8 mouse cellular contexts compared by ENCODE assay signal in genomic region chr4:9185156-9185875, GRCm38 (mm10).
A peak's percentile ranks its signal among the peaks of the same experiment; 100 is the strongest.
DNase-seq lines count a peak whose midpoint lies in the region; ATAC-seq and TF ChIP-seq lines count a peak whose summit lies in the region.

No protein-coding gene starts in this region.

- DNase-seq in brain, adult 2 months (ENCODE audit: low read depth, low spot score), result peak; percentile 76
- peak; percentile 14 to 41 for DNase-seq in cerebellum, postnatal 14 days
- DNase-seq in liver, postnatal 0 days, result no peak
- no peak for DNase-seq in adrenal gland, postnatal 25 days
- DNase-seq in layer of hippocampus, postnatal 25 days (ENCODE audit: extremely low spot score in 1 of 2, low spot score in 1 of 2), result no peak
- no peak for DNase-seq in layer of hippocampus, adult 2 months (ENCODE audit: low spot score in 2 of 2)
- no peak for DNase-seq in thymus, adult 2 months

- H3K4me2 ChIP-seq in heart, embryonic 16.5 days (ENCODE audit: low read depth, low read length), result peak overlapping the region; percentile 68
- H3K4me2 ChIP-seq in liver, postnatal 0 days (ENCODE audit: low read depth, low read length), result peak overlapping the region; percentile 56

- H3K9me3 ChIP-seq in heart, embryonic 16.5 days (replicated peaks; ENCODE audit: control insufficient read depth, low read length), result no peaks in the 10 kb centered on the region
- no peaks in the 10 kb centered on the region for H3K9me3 ChIP-seq in liver, postnatal 0 days (ENCODE audit: low read length)

- no peaks in the 10 kb centered on the region for H3K36me3 ChIP-seq in heart, embryonic 16.5 days (ENCODE audit: control insufficient read depth, insufficient read depth)
- no peaks in the 10 kb centered on the region for H3K36me3 ChIP-seq in liver, postnatal 0 days (replicated peaks; ENCODE audit: insufficient read depth, low read length)
- no peaks in the 10 kb centered on the region for H3K36me3 ChIP-seq in thymus, adult 2 months (ENCODE audit: control insufficient read depth, insufficient read depth, low read length)

- WGBS in heart, embryonic 16.5 days, result 19% methylated on average over 14 of the region's 14 CpGs
- WGBS in liver, postnatal 0 days (ENCODE audit: insufficient replicate concordance), result 44% methylated on average over 14 of the region's 14 CpGs
- WGBS in thymus, adult 2 months, result 87% methylated on average over 14 of the region's 14 CpGs

- TF ChIP-seq CTCF in liver, postnatal 0 days (IDR thresholded peaks at IDR 0.05; ENCODE audit: low read depth), result no peak
- TF ChIP-seq CTCF in layer of hippocampus, adult 2 months (conservative IDR thresholded peaks at IDR 0.05), result no peak
- TF ChIP-seq CTCF in thymus, adult 2 months (IDR thresholded peaks at IDR 0.05; ENCODE audit: borderline replicate concordance, control insufficient read depth, extremely low read depth, insufficient read depth, low read length, poor library complexity), result no peak

- peak overlapping the region; percentile 44 for H3K4me3 ChIP-seq in heart, embryonic 16.5 days (ENCODE audit: low read length)
- H3K4me3 ChIP-seq in liver, postnatal 0 days (ENCODE audit: low read depth, low read length), result no peak overlapping the region; the same call in 1 of the 2 replicates
- H3K4me3 ChIP-seq in layer of hippocampus, adult 2 months, result no peak overlapping the region
- no peak overlapping the region for H3K4me3 ChIP-seq in thymus, adult 2 months (ENCODE audit: control insufficient read depth, insufficient read depth, low read length)

- no peak for ATAC-seq in heart, embryonic 16.5 days (replicated peaks; ENCODE audit: extremely low read depth, insufficient read depth, low FRiP score)
- no peak for ATAC-seq in liver, postnatal 0 days

- H3K9ac ChIP-seq in heart, embryonic 16.5 days (ENCODE audit: low read length), result peak overlapping the region; percentile 68
- no peak overlapping the region for H3K9ac ChIP-seq in liver, postnatal 0 days (replicated peaks)

- H3K27ac ChIP-seq in heart, embryonic 16.5 days (ENCODE audit: low read length), result peak overlapping the region; percentile 91
- H3K27ac ChIP-seq in liver, postnatal 0 days (ENCODE audit: low read depth), result no peak overlapping the region
- no peak overlapping the region for H3K27ac ChIP-seq in layer of hippocampus, adult 2 months
- no peak overlapping the region for H3K27ac ChIP-seq in thymus, adult 2 months (ENCODE audit: control insufficient read depth, insufficient read depth, low read length)

- H3K4me1 ChIP-seq in heart, embryonic 16.5 days (ENCODE audit: control insufficient read depth, insufficient read depth, low read length), result peaks cover 13% of the 10 kb centered on the region
- H3K4me1 ChIP-seq in liver, postnatal 0 days (ENCODE audit: insufficient read depth), result 0 out of 2 replicates have a peak, but pooled peaks cover 3% of the 10 kb centered on the region
- peaks cover 3% of the 10 kb centered on the region; the same call in 1 of the 2 replicates for H3K4me1 ChIP-seq in thymus, adult 2 months (replicated peaks; ENCODE audit: control insufficient read depth, insufficient read depth, low read length)

- no peaks in the 10 kb centered on the region for H3K27me3 ChIP-seq in heart, embryonic 16.5 days (ENCODE audit: control insufficient read depth, insufficient read depth, low read length)
- no peaks in the 10 kb centered on the region for H3K27me3 ChIP-seq in liver, postnatal 0 days (ENCODE audit: insufficient read depth, low read length)
- H3K27me3 ChIP-seq in thymus, adult 2 months (ENCODE audit: control insufficient read depth, insufficient read depth, low read length), result no peaks in the 10 kb centered on the region

- TF ChIP-seq POLR2A in thymus, adult 2 months (IDR thresholded peaks at IDR 0.05; ENCODE audit: control insufficient read depth, extremely low read depth, insufficient read depth, low read length, poor library complexity), result no peak

- TF ChIP-seq EP300 in liver, postnatal 0 days (IDR thresholded peaks at IDR 0.05; ENCODE audit: low read depth), result no peak

Comparison
In these comparisons a context has a peak if more than half of its experiments do, and no peak if none do; other contexts are left out.
1. DNase-seq: peak in brain, adult 2 months (single experiment) and cerebellum, postnatal 14 days (2 of 2); none in liver, postnatal 0 days (single experiment), adrenal gland, postnatal 25 days (single experiment), layer of hippocampus, postnatal 25 days (0 of 2), layer of hippocampus, adult 2 months (0 of 2) and thymus, adult 2 months (single experiment).